Mouse (Mus musculus) liver, embryonic 14.5 days (tissue): ENCODE measurements around the gene Anapc11. TPM values are rescaled to one million over a fixed set of nuclear protein-coding genes. Genes with fewer than 3 reads are reported as not detected.

Experiments
- ATAC-seq: fragments of 200-750 bp; cut with Nextera tagmentation; 2 replicates; pipeline ENCODE4 v1.8.0; 2017; ENCODE audit warnings: moderate number of reproducible peaks, mild to moderate bottlenecking, moderate library complexity; ENCODE audit not compliant: insufficient read depth
- DNase-seq, 3 experiments: peaks; one replicate each; pipeline ENCODE4 v3.0.0-alpha.2; 2012 to 2013; ENCODE audit warnings: low read depth in 3 of 3, low spot score in 3 of 3
- H3K27ac ChIP-seq: fragments of 300-500 bp; sonication (generic); 2 replicates; pipeline ENCODE4 v1.5.1; 2014; ENCODE audit warnings: moderate library complexity, mild to moderate bottlenecking, control low read depth, inconsistent platforms
- H3K27me3 ChIP-seq: fragments of 300-500 bp; sonication (generic); 2 replicates; pipeline ENCODE4 v1.6.1; 2014; ENCODE audit warnings: mild to moderate bottlenecking, low read length, moderate library complexity; ENCODE audit not compliant: control insufficient read depth, insufficient read depth
- H3K36me3 ChIP-seq: fragments of 300-500 bp; sonication (generic); replicated peaks from 2 replicates; pipeline ENCODE4 v1.6.1; 2014; ENCODE audit warnings: low read depth; ENCODE audit not compliant: control insufficient read depth, insufficient read depth
- H3K4me1 ChIP-seq, 2 experiments: fragments of 200-500 bp in 1 of 2; fragments of 300-500 bp in 1 of 2; sonication (generic) in 1 of 2; replicated peaks; 2 replicates each; pipeline ENCODE4 v1.6.1; 2012 to 2014; ENCODE audit warnings: antibody characterized with exemption in 1 of 2, inconsistent platforms in 1 of 2, low read length in 1 of 2; ENCODE audit not compliant: control insufficient read depth in 2 of 2, insufficient read depth in 2 of 2
- H3K4me2 ChIP-seq: fragments of 300-500 bp; sonication (generic); 2 replicates; pipeline ENCODE4 v1.6.1; 2014; ENCODE audit warnings: low read depth, mild to moderate bottlenecking, control low read depth, moderate library complexity
- H3K4me3 ChIP-seq, 2 experiments: fragments of 200-500 bp in 1 of 2; fragments of 300-500 bp in 1 of 2; sonication (generic) in 1 of 2; 2 replicates each; pipeline ENCODE4 v1.5.1; 2012 to 2014; ENCODE audit warnings: low read depth in 2 of 2, low read length in 2 of 2, mild to moderate bottlenecking in 2 of 2, control low read depth in 1 of 2, inconsistent platforms in 1 of 2, moderate library complexity in 1 of 2; ENCODE audit not compliant: insufficient read depth in 1 of 2
- H3K9ac ChIP-seq: fragments of 300-500 bp; sonication (generic); replicated peaks from 2 replicates; pipeline ENCODE4 v1.6.1; 2014; ENCODE audit warnings: mild to moderate bottlenecking, control low read depth, moderate library complexity
- H3K9me3 ChIP-seq: fragments of 300-500 bp; sonication (generic); 2 replicates; pipeline ENCODE4 v1.6.1; 2016; ENCODE audit warnings: low read length, mixed read lengths; ENCODE audit not compliant: control insufficient read depth
- CTCF ChIP-seq: IDR thresholded peaks from 2 replicates; pipeline ENCODE4 v1.5.1; 2016; ENCODE audit warnings: antibody characterized with exemption, low read depth, control low read depth
- EP300 ChIP-seq: IDR thresholded peaks from 2 replicates; pipeline ENCODE4 v1.6.1; 2016; ENCODE audit warnings: antibody characterized with exemption, low read depth
- WGBS: fragments of 180-500 bp; shearing (Covaris S2); extraction: QIAGEN DNeasy Blood & Tissue Kit; methylation state at CpG from one replicate; pipeline ENCODE4 v1.1.7; 2014; ENCODE audit not compliant: insufficient replicate concordance; 5-methylcytosine and 5-hydroxymethylcytosine counted together
- polyA plus RNA-seq, 2 experiments: library from polyadenylated mRNA; depleted of rRNA in 1 of 2; stranded (reverse) in 1 of 2; unstranded in 1 of 2; fragments of >200 nt; fragmentation: Nextera tagmentation in 1 of 2; extraction: Ambion mirVana in 1 of 2; gene quantifications; 2 replicates each; pipeline versions ENCODE4 v1.2.1 to v1.2.3; 2012 to 2014

Gene Anapc11
- polyA plus RNA-seq, 2 experiments = 60.4 to 93.5 TPM

GRCm38 (mm10) chr11:120571754-120572416 lies 26.3 kb upstream of the Anapc11 start:
- DNase-seq = no peak
- peak overlapping the region; percentile 83 to 85 for H3K4me3 ChIP-seq
- H3K27ac ChIP-seq = peak overlapping the region; percentile 41
- peaks cover 17 to 24% of the 10 kb centered on the region in 2 experiments for H3K4me1 ChIP-seq
- H3K36me3 ChIP-seq = peaks cover 33% of the 10 kb centered on the region
- no peak for TF ChIP-seq CTCF
- no peak for TF ChIP-seq EP300
- peak overlapping the region; percentile 93 for H3K9ac ChIP-seq
- ATAC-seq = no peak
- H3K4me2 ChIP-seq = peak overlapping the region; percentile 98
- no peaks in the 10 kb centered on the region for H3K27me3 ChIP-seq
- WGBS = 3% methylated on average over 11 of the region's 11 CpGs
- H3K9me3 ChIP-seq = no peaks in the 10 kb centered on the region

DNA sequence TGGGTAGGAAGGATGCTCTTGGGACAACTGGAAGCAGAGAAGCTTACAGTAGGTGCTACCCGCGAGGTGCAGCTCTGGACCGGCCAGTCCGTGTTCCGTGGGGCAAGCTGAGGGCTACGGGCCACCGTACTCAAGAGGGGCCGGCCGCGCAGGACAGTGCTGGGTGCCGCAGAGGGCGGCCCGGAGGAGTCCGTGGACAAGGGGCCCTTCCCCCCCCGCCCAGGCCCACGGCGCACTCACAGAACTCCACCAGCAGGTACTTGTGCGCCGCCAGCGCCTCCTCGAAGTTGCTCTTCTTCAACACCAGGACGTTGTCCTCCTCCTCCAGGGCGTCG lies 25.8 kb upstream of the Anapc11 start:
- no peak for DNase-seq
- H3K4me3 ChIP-seq = peak overlapping the region; percentile 83 to 85
- H3K4me2 ChIP-seq = peak overlapping the region; percentile 98
- ATAC-seq = peak; percentile 9
- H3K9ac ChIP-seq = peak overlapping the region; percentile 93
- H3K27ac ChIP-seq = peak overlapping the region; percentile 41
- peaks cover 28% of the 10 kb centered on the region for H3K36me3 ChIP-seq
- peaks cover 17 to 24% of the 10 kb centered on the region in 2 experiments for H3K4me1 ChIP-seq
- under 1% methylated on average over 24 of the region's 24 CpGs for WGBS
- H3K27me3 ChIP-seq = no peaks in the 10 kb centered on the region
- TF ChIP-seq EP300 (no peak), CTCF (no peak)
- no peaks in the 10 kb centered on the region for H3K9me3 ChIP-seq

DNA sequence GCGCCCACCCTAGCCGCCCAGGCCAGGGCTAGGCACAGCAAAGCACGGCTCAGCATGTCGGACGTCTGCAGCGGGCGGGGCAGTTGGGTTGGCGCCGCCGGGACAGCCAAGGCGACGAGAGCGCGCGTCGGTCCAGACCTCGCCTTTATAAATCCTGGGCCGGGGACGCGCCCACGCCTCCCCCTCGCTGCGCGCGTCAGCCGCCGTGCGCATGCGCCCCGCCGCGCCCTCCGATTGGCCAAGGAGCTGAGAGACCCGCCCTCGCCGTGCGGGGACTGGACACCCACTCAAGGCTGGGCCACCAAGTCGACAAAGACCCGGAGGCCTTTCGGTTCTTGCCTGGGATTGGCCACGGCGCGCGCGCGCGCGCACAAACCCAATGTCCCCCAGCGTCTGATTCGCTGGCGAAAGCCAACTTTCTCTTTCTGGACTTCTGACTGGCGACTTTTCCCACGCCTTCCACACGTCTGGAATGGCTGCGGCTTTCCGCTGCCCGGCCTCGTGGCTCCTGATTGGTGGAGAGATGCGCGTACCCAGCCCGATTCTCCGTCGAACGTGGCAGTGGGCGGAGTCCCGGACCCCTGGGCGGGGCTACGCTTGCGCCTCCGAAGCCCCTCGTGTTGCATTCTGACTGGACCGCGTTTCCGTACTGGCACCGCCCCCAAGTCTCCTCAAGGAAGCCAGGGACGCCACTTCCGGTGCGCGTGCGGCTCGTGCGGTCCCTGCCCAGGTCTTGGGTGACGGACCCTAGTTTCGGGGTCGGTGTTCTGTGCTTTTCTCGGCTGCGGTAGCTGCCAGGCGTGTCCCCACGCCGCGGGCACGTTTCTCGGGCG lies 25.3 kb upstream of the Anapc11 start, which contains the start of gene P4hb:
Gene P4hb (minus strand): TSS at position 502 of the 833 bp plus-strand sequence.
- H3K9me3 ChIP-seq = no peaks in the 10 kb centered on the region
- no peaks in the 10 kb centered on the region for H3K27me3 ChIP-seq
- peaks cover 17 to 24% of the 10 kb centered on the region in 2 experiments for H3K4me1 ChIP-seq
- H3K4me2 ChIP-seq = peak within 1 kb of the TSS; percentile 98
- DNase-seq = peak; percentile 96 to 97 (median 96)
- H3K9ac ChIP-seq = peak within 1 kb of the TSS; percentile 93
- peak; percentile 93 for ATAC-seq
- WGBS = under 1% methylated on average over 88 of the region's 94 CpGs
- TF ChIP-seq EP300 (no peak), CTCF (no peak)
- peaks cover 25% of the 10 kb centered on the region for H3K36me3 ChIP-seq
- H3K27ac ChIP-seq = peak within 1 kb of the TSS; percentile 87
- H3K4me3 ChIP-seq = peak within 1 kb of the TSS; percentile 83 to 85

DNA sequence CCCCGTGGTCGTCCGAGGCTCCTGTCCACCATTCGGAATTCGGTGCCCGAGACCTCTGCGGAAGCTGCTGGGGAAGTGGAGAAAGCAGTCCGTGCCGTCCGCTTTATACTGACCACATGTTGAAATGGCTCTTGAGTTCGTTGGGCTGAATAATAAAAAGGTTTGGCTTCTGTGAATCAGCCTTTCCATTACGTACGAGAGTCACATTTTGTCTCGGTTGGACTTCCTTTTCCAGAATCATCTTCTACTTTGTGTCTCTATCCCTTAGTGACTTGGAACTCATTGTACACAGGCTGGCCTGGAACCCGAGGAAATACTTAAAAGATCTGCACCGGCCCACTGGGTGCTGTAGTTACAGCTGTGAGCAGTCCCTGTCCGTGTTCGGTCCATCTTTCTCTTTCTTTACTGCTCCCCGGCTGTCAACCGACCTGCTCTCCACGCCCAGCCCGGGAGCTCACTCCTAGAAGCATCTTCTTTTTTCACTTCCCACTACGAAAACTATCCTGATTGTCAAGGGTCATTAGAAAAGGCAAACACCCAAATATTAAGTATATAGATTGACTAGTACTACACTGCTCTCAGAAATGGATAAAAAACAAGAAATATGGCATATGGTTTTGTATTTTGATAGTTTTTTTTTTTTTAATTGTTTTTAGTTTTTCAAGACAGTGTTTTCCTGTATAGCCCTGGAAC lies 24.5 kb upstream of the Anapc11 start:
- WGBS = under 1% methylated on average over 23 of the region's 23 CpGs
- Histone ChIP-seq H3K4me2 (peak overlapping the region; percentile 98), H3K9ac (peak overlapping the region; percentile 91), H3K27ac (peak overlapping the region; percentile 87), H3K4me3 (peak overlapping the region; percentile 81 to 83), H3K36me3 (peaks cover 25% of the 10 kb centered on the region), H3K27me3 (no peaks in the 10 kb centered on the region), H3K4me1 (peaks cover 17 to 24% of the 10 kb centered on the region in 2 experiments), H3K9me3 (no peaks in the 10 kb centered on the region)
- no peak for TF ChIP-seq CTCF
- TF ChIP-seq EP300 = no peak
- no peak for ATAC-seq
- DNase-seq = no peak
